Mouse (Mus musculus) cortical plate, adult 2 months (tissue): ENCODE measurements around the gene Rtn2. TPM values are rescaled to one million over a fixed set of nuclear protein-coding genes. Genes with fewer than 3 reads are reported as not detected.
A peak's percentile ranks its signal among the peaks of the same experiment; 100 is the strongest.
"Not testable (repeated sequence)": the region's sequence is repeated elsewhere in the genome, so short reads cannot be mapped to it uniquely, and the experiment has no call there.

Experiments used
- H3K27ac ChIP-seq: fragments of 200-500 bp; 2 replicates; pipeline ENCODE4 v1.5.1; 2012; ENCODE audit warnings: low read length, control low read depth, inconsistent platforms; ENCODE audit not compliant: insufficient read depth
- H3K4me1 ChIP-seq: fragments of 200-500 bp; 2 replicates; pipeline ENCODE4 v1.6.1; 2011; ENCODE audit warnings: low read length; ENCODE audit not compliant: control insufficient read depth, insufficient read depth
- H3K4me3 ChIP-seq: fragments of 200-500 bp; 2 replicates; pipeline ENCODE4 v1.5.1; 2011; ENCODE audit warnings: mild to moderate bottlenecking, low read length, control low read depth; ENCODE audit not compliant: insufficient read depth
- CTCF ChIP-seq: fragments of 200-500 bp; IDR thresholded peaks from 2 replicates; pipeline ENCODE4 v1.5.1; 2011; ENCODE audit warnings: mild to moderate bottlenecking, control low read depth, low read length; ENCODE audit not compliant: insufficient read depth; ENCODE audit errors: extremely low read depth
- POLR2A ChIP-seq: fragments of 200-500 bp; IDR thresholded peaks from 2 replicates; pipeline ENCODE4 v1.6.1; 2011; ENCODE audit warnings: mild to moderate bottlenecking, low read length, control low read depth; ENCODE audit not compliant: insufficient read depth; ENCODE audit errors: extremely low read depth
- polyA plus RNA-seq: library from polyadenylated mRNA; depleted of rRNA; stranded (reverse); fragments of >200 nt; gene quantifications from 2 replicates; pipeline ENCODE4 v1.2.3, GENCODE M21; 2012

Gene Rtn2
- polyA plus RNA-seq, 1 experiment = 140 TPM

- no peak overlapping the region for H3K27ac ChIP-seq
- H3K4me3 ChIP-seq = no peak overlapping the region
- H3K4me1 ChIP-seq = no peaks in the 10 kb centered on the region
- TF ChIP-seq CTCF = no peak
- TF ChIP-seq POLR2A = no peak
These were observed 3.4 kb upstream of the Rtn2 start for GRCm38 (mm10) chr7:19279052-19279451.

GRCm38 (mm10) chr7:19279581-19280114 is 2.8 kb upstream of the Rtn2 start, which contains the start of gene Ppm1n:
TSS of gene Ppm1n (minus strand) at chr7:19280064.
- no peak within 1 kb of the TSS for H3K4me3 ChIP-seq
- TF ChIP-seq CTCF (no peak), POLR2A (no peak)
- H3K4me1 ChIP-seq = no peaks in the 10 kb centered on the region
- no peak within 1 kb of the TSS for H3K27ac ChIP-seq

DNA sequence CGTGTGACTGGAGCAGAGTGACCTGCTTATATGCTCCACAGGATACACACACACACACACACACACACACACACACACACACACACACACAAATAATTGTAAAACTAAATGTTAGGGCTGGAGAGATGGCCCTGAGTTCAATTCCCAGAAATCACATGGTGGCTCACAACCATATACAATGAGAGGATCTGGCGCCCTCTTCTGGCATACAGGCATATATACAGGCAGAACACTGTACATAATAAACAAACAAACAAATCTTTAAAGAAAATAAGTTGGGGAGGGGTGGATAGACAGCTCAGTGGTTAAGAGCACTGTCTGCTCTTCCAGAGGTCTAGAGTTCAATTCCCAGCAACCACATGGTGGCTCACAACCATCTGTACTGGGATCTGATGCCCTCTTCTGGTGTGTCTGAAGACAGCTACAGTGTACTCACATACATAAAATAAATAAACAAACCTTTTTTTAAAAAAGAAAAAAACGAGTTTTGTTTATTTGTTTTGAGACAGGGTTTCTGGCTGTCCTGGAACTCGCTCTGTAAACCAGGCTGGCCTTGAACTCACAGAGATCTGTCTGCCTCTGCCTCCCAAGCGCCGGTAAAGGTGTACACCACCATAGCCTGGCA is 632 bp upstream of the Rtn2 start:
- peak; percentile 30; the same call in 1 of the 2 replicates for TF ChIP-seq CTCF
- not testable (repeated sequence) for H3K27ac ChIP-seq, H3K4me1 ChIP-seq
- H3K4me3 ChIP-seq = peak overlapping the region; percentile 76

DNA sequence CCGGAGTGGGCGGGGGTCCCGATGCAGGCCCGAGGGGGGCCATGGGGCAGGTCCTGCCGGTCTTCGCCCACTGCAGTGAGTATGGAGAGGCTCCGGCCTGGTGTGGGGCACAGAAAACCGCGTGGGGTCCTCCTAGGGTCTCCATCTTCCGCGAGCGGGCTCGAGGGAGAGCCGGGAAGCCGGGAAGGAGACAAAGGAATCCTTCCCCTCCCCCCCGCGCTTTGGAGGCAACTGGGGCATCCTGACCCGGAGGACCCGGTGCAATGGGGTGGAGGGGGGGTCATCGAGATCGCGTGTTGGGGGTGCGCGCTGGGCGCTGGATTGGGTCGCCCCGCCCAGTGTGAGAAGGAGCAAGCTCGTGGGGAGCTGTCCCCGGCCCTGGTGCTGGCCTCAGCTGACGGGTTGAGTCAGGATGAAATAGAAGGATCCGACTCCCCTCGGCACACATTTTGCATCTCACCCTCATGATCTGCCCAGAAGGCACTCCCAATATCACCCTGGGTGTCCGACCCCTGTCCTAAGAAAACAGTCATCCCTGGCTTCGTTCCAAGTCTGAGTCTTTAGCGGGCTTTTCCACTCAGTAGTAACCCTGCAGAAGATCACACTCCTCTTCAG is 474 bp downstream of the Rtn2 start:
- H3K27ac ChIP-seq = peak overlapping the region; percentile 49; the same call in 1 of the 2 replicates
- peak overlapping the region; percentile 76 for H3K4me3 ChIP-seq
- TF ChIP-seq CTCF (no peak), POLR2A (no peak)
- H3K4me1 ChIP-seq = no peaks in the 10 kb centered on the region

GRCm38 (mm10) chr7:19283406-19283804 is 981 bp downstream of the Rtn2 start:
- no peak overlapping the region for H3K27ac ChIP-seq
- TF ChIP-seq CTCF (no peak), POLR2A (no peak)
- H3K4me3 ChIP-seq = peak overlapping the region; percentile 76
- H3K4me1 ChIP-seq = no peaks in the 10 kb centered on the region

DNA sequence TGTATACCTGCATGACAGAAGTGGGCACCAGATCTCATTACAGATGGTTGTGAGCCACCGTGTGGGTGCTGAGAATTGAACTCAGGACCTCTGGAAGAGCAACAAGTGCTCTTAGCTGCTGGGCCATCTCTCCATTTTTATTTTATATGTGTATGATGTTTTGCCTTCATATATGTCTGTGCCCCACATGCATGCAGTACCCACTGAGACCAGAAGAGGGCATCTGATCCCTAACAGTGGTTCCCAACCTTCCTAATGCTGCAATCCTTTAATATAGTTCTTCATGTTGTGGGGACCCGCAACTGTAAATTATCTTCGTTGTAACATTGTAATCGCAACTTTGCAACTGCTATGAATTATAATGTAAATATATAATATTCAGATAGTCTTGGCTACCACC is 2.3 kb downstream of the Rtn2 start:
- Histone ChIP-seq H3K4me1 (no peaks in the 10 kb centered on the region), H3K27ac (no peak overlapping the region), H3K4me3 (no peak overlapping the region)
- TF ChIP-seq CTCF = peak; percentile 63
- TF ChIP-seq POLR2A = no peak

- no peak for TF ChIP-seq CTCF
- no peak overlapping the region for H3K27ac ChIP-seq
- no peak overlapping the region for H3K4me3 ChIP-seq
- H3K4me1 ChIP-seq = no peaks in the 10 kb centered on the region
These were observed 8.7 kb downstream of the Rtn2 start for GRCm38 (mm10) chr7:19290969-19291596.

DNA sequence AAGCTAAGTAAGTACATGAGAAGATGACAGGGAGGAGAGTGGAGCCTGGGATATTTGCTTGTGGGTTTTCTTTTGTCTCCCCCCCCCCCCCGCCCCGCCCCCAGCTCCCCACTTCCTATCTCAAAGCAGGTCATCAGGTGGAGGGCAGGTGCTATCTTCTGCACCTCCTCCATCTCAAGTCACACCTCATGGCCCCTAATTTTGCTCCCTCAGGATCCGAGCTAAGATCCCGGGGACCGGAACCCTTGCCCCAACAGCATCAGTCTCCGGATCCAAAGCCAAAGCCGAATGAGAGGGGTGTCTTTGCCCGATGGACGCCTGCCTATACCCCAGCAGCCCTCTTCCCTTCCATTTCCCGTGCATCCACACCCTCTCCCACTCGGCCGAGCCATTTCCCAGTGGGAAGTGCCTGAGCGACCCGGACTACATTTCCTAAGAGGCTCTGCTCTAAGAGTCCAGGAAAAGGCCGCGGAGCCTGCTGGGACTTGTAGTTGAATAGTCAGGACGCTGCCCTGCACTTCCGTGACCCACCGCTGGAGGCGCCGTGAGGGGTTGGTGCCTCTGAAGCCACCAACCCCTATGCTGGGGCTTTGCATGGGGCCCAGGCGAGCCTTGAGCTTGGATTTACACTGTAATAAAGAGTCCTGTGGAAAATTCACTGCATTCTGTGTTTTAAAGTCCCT is 13.2 kb downstream of the Rtn2 start:
- peak; percentile 82 for TF ChIP-seq CTCF
- TF ChIP-seq POLR2A = 0 out of 2 replicates have a peak, but pooled peaks have one; percentile 20
- no peaks in the 10 kb centered on the region for H3K4me1 ChIP-seq
- no peak overlapping the region for H3K27ac ChIP-seq
- H3K4me3 ChIP-seq = no peak overlapping the region

- no peak overlapping the region for H3K27ac ChIP-seq
- H3K4me1 ChIP-seq = no peaks in the 10 kb centered on the region; the same call in 1 of the 2 replicates
- TF ChIP-seq POLR2A = no peak
- TF ChIP-seq CTCF = no peak
- H3K4me3 ChIP-seq = no peak overlapping the region
These were observed 14.6 kb downstream of the Rtn2 start for GRCm38 (mm10) chr7:19297034-19297433.

DNA sequence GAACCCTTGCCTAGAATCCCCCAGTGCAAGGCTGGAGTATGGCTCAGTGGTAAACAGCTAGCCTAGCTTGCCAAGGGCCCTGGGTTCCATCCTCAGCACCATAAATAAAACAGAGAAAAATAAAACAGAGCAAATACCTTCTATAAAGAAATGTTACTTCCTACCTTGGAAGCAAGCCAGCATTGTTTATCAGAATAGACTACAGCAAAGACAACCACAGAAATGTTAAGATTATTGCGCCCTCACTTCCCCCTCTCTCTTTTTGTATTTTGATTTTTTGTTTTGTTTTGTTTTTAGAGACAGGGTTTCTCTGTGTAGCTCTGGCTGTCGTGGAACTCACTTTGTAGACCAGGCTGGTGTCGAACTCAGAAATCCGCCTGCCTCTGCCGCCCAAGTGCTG is 15.4 kb downstream of the Rtn2 start:
- no peak overlapping the region for H3K27ac ChIP-seq
- H3K4me1 ChIP-seq = no peaks in the 10 kb centered on the region; the same call in 1 of the 2 replicates
- no peak overlapping the region for H3K4me3 ChIP-seq
- TF ChIP-seq POLR2A (no peak), CTCF (no peak)
